Mouse (Mus musculus) liver, postnatal 0 days (tissue): ENCODE results near the gene Abhd4.

Experiments
- CTCF ChIP-seq: sonication (generic); IDR thresholded peaks from 2 replicates; pipeline ENCODE4 v1.5.1; 2016; ENCODE audit warnings: antibody characterized with exemption, low read depth
- EP300 ChIP-seq: IDR thresholded peaks from 2 replicates; pipeline ENCODE4 v1.6.1; 2016; ENCODE audit warnings: antibody characterized with exemption, low read depth, mild to moderate bottlenecking

GRCm38 (mm10) chr14:54264231-54264630 is 10.2 kb downstream of the Abhd4 start:
- TF ChIP-seq CTCF (no peak), EP300 (no peak)
